ENCODE assay signal across 8 mouse cellular contexts in genomic region chr4:62634054-62634591, GRCm38 (mm10).
DNase-seq lines count a peak whose midpoint lies in the region; ATAC-seq and TF ChIP-seq lines count a peak whose summit lies in the region.

No protein-coding gene starts in this region.

- no peaks in the 10 kb centered on the region for H3K9me3 ChIP-seq in lung, embryonic 14.5 days (ENCODE audit: low read depth, low read length)
- H3K9me3 ChIP-seq in lung, postnatal 0 days (ENCODE audit: low read length), result no peaks in the 10 kb centered on the region
- no peaks in the 10 kb centered on the region for H3K9me3 ChIP-seq in hindbrain, embryonic 12.5 days (replicated peaks)
- H3K9me3 ChIP-seq in hindbrain, embryonic 14.5 days (ENCODE audit: control insufficient read depth, low read length), result no peaks in the 10 kb centered on the region

- ATAC-seq in lung, embryonic 14.5 days (ENCODE audit: insufficient read depth), result peak; percentile 29
- ATAC-seq in lung, postnatal 0 days, result peak; percentile 34; the same call in 1 of the 2 replicates
- ATAC-seq in hindbrain, embryonic 12.5 days (ENCODE audit: low FRiP score), result no peak
- ATAC-seq in hindbrain, embryonic 14.5 days (ENCODE audit: low FRiP score), result no peak

- H3K27me3 ChIP-seq in lung, embryonic 14.5 days (ENCODE audit: insufficient read depth, low read length), result no peaks in the 10 kb centered on the region
- H3K27me3 ChIP-seq in lung, postnatal 0 days (replicated peaks; ENCODE audit: insufficient read depth, low read length), result no peaks in the 10 kb centered on the region
- H3K27me3 ChIP-seq in hindbrain, embryonic 12.5 days, result no peaks in the 10 kb centered on the region
- H3K27me3 ChIP-seq in hindbrain, embryonic 14.5 days (ENCODE audit: control insufficient read depth, insufficient read depth, low read length), result no peaks in the 10 kb centered on the region

- peak overlapping the region; percentile 52; the same call in 1 of the 2 replicates for H3K27ac ChIP-seq in lung, embryonic 14.5 days (ENCODE audit: low read depth)
- peak overlapping the region; percentile 9; the same call in 1 of the 2 replicates for H3K27ac ChIP-seq in lung, postnatal 0 days (ENCODE audit: low read length)
- no peak overlapping the region for H3K27ac ChIP-seq in hindbrain, embryonic 12.5 days
- H3K27ac ChIP-seq in hindbrain, embryonic 14.5 days, result no peak overlapping the region

- H3K4me3 ChIP-seq in lung, embryonic 14.5 days (ENCODE audit: low read depth, low read length), result no peak overlapping the region
- H3K4me3 ChIP-seq in lung, adult 2 months (replicated peaks; ENCODE audit: extremely low read depth, low read depth, low read length), result no peak overlapping the region
- H3K4me3 ChIP-seq in lung, postnatal 0 days (ENCODE audit: low read depth, low read length), result no peak overlapping the region
- no peak overlapping the region for H3K4me3 ChIP-seq in hindbrain, embryonic 12.5 days
- H3K4me3 ChIP-seq in hindbrain, embryonic 14.5 days (replicated peaks; ENCODE audit: low read length), result no peak overlapping the region

- H3K9ac ChIP-seq in lung, embryonic 14.5 days, result no peak overlapping the region
- H3K9ac ChIP-seq in lung, postnatal 0 days (replicated peaks; ENCODE audit: low read depth), result no peak overlapping the region
- no peak overlapping the region for H3K9ac ChIP-seq in hindbrain, embryonic 12.5 days
- no peak overlapping the region for H3K9ac ChIP-seq in hindbrain, embryonic 14.5 days

- H3K4me2 ChIP-seq in lung, embryonic 14.5 days, result no peak overlapping the region
- H3K4me2 ChIP-seq in lung, postnatal 0 days (replicated peaks; ENCODE audit: low read depth, low read length), result no peak overlapping the region
- H3K4me2 ChIP-seq in hindbrain, embryonic 12.5 days (replicated peaks), result no peak overlapping the region
- H3K4me2 ChIP-seq in hindbrain, embryonic 14.5 days (replicated peaks), result no peak overlapping the region

- TF ChIP-seq POLR2A in lung, adult 2 months (IDR thresholded peaks at IDR 0.05; ENCODE audit: borderline replicate concordance, extremely low read depth, low read depth, low read length), result no peak

- H3K36me3 ChIP-seq in lung, embryonic 14.5 days (ENCODE audit: insufficient read depth), result 0 out of 2 replicates have a peak, but pooled peaks cover 6% of the 10 kb centered on the region
- H3K36me3 ChIP-seq in lung, postnatal 0 days (ENCODE audit: insufficient read depth, low read length), result no peaks in the 10 kb centered on the region
- peaks cover 8% of the 10 kb centered on the region; the same call in 1 of the 2 replicates for H3K36me3 ChIP-seq in hindbrain, embryonic 12.5 days
- no peaks in the 10 kb centered on the region for H3K36me3 ChIP-seq in hindbrain, embryonic 14.5 days (replicated peaks; ENCODE audit: control insufficient read depth, insufficient read depth)

- TF ChIP-seq EP300 in lung, postnatal 0 days (IDR thresholded peaks at IDR 0.05), result no peak

- 26% methylated on average over 13 of the region's 13 CpGs for WGBS in lung, embryonic 14.5 days
- 22% methylated on average over 13 of the region's 13 CpGs for WGBS in lung, adult 2 months
- WGBS in lung, postnatal 0 days, result 28% methylated on average over 12 of the region's 13 CpGs
- WGBS in hindbrain, embryonic 12.5 days, result 32% methylated on average over 13 of the region's 13 CpGs
- WGBS in hindbrain, embryonic 14.5 days, result 61% methylated on average over 13 of the region's 13 CpGs

- H3K4me1 ChIP-seq in lung, embryonic 14.5 days (ENCODE audit: insufficient read depth), result peaks cover 15% of the 10 kb centered on the region
- H3K4me1 ChIP-seq in lung, adult 2 months (ENCODE audit: control insufficient read depth, insufficient read depth, low read length), result peaks cover 29% of the 10 kb centered on the region
- peaks cover 8% of the 10 kb centered on the region; the same call in 1 of the 2 replicates for H3K4me1 ChIP-seq in lung, postnatal 0 days (ENCODE audit: insufficient read depth, low read depth, low read length)
- H3K4me1 ChIP-seq in hindbrain, embryonic 12.5 days, result peaks cover 21% of the 10 kb centered on the region
- H3K4me1 ChIP-seq in hindbrain, embryonic 14.5 days (replicated peaks; ENCODE audit: control insufficient read depth, insufficient read depth, low read length), result 0 out of 2 replicates have a peak, but pooled peaks cover 2% of the 10 kb centered on the region

- no peak for DNase-seq in lung, embryonic 14.5 days
- no peak for DNase-seq in lung, adult 2 months
- DNase-seq in induced T-regulatory cell, adult 2 months (ENCODE audit: low read depth), result peak; percentile 82
- peak; percentile 48 for DNase-seq in lung, postnatal 0 days (ENCODE audit: low spot score)
- peak; percentile 84 for DNase-seq in testis, postnatal 14 days (ENCODE audit: low spot score)
- DNase-seq in embryo, embryonic 10.5 days (ENCODE audit: low spot score), result no peak
- DNase-seq in hindbrain, embryonic 14.5 days (ENCODE audit: low spot score), result no peak

- TF ChIP-seq CTCF in lung, embryonic 14.5 days (IDR thresholded peaks at IDR 0.05; ENCODE audit: low read depth), result no peak
- TF ChIP-seq CTCF in lung, adult 2 months (IDR thresholded peaks at IDR 0.05; ENCODE audit: insufficient read depth, low read length), result no peak
- TF ChIP-seq CTCF in lung, postnatal 0 days (IDR thresholded peaks at IDR 0.05), result no peak

Comparison
In these comparisons a context has a peak if more than half of its experiments do, and no peak if none do; other contexts are left out.
1. DNase-seq: peak in induced T-regulatory cell, adult 2 months (single experiment), lung, postnatal 0 days (single experiment) and testis, postnatal 14 days (single experiment); none in lung, embryonic 14.5 days (single experiment), lung, adult 2 months (single experiment), embryo, embryonic 10.5 days (single experiment) and hindbrain, embryonic 14.5 days (single experiment).
2. ATAC-seq: peak in lung, embryonic 14.5 days (single experiment) and lung, postnatal 0 days (single experiment); none in hindbrain, embryonic 12.5 days (single experiment) and hindbrain, embryonic 14.5 days (single experiment).
3. H3K27ac ChIP-seq: peak in lung, embryonic 14.5 days (single experiment) and lung, postnatal 0 days (single experiment); none in hindbrain, embryonic 12.5 days (single experiment) and hindbrain, embryonic 14.5 days (single experiment).